Mouse (Mus musculus): Measurements from ENCODE around the gene Gm2431. TPM values are rescaled to one million over a fixed set of nuclear protein-coding genes. Genes with fewer than 3 reads are reported as not detected.

The Gm2431 gene
- polyA plus RNA-seq, 1 experiment: not detected

DNA sequence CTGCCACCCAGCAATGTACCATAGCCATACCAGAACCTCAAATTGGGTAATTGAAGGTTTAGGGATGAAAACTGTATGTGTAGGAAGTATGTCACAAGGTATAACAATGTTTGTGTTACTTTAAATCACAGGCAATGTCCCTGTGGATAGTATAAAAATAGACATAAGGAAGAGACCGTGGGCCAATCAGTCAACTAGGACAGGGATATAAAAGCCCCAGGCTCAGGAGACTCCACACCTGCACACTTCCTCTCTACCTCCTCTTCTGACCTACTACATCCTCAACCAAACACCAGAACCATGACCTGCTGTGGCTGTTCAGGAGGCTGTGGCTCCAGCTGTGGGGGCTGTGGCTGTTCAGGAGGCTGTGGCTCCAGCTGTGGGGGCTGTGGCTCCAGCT is 46.6 kb downstream of the Gm2431 start, which contains the start of gene Gm7579:
Gm7579 (plus strand) TSS at position 301 of the 400 bp plus-strand sequence.
- Histone ChIP-seq H3K4me1 (ENCODE audit: control insufficient read depth, insufficient read depth, low read length) (no peaks in the 10 kb centered on the region), H3K27ac (ENCODE audit: insufficient read depth, low read depth, low read length) (no peak within 1 kb of the TSS), H3K4me3 (ENCODE audit: insufficient read depth, low read length) (no peak within 1 kb of the TSS)
- TF ChIP-seq POLR2A (IDR thresholded peaks at IDR 0.05; ENCODE audit: borderline replicate concordance, low read depth, low read length): no peak
- TF ChIP-seq CTCF (IDR thresholded peaks at IDR 0.05; ENCODE audit: low read depth, low read length): no peak

Other genes starting within 250 kb of the Gm2431 start
- 29.5 and 37.0 TPM in 2 replicates for gene Mob2, start 197.3 kb downstream of the Gm2431 start, polyA plus RNA-seq (2012; ENCODE audit: insufficient read depth, insufficient read length, missing spikeins)
- gene Dusp8, start 162.5 kb downstream of the Gm2431 start, polyA plus RNA-seq (2012; ENCODE audit: insufficient read depth, insufficient read length, missing spikeins): 0.27 and 0.46 TPM in 2 replicates
- not detected in 2 replicates for gene Gm45618, start 137.6 kb downstream of the Gm2431 start, polyA plus RNA-seq (2012; ENCODE audit: insufficient read depth, insufficient read length, missing spikeins)
- not detected in 2 replicates for gene Gm39115, start 122.3 kb downstream of the Gm2431 start, polyA plus RNA-seq (2012; ENCODE audit: insufficient read depth, insufficient read length, missing spikeins)
- not detected in 2 replicates for gene Gm45337, start 113.7 kb downstream of the Gm2431 start, polyA plus RNA-seq (2012; ENCODE audit: insufficient read depth, insufficient read length, missing spikeins)
- not detected in 2 replicates for gene Gm29735, start 101.2 kb downstream of the Gm2431 start, polyA plus RNA-seq (2012; ENCODE audit: insufficient read depth, insufficient read length, missing spikeins)
- gene Gm4553, start 92.6 kb downstream of the Gm2431 start, polyA plus RNA-seq (2012; ENCODE audit: insufficient read depth, insufficient read length, missing spikeins): not detected in 2 replicates
- gene Krtap5-2, start 82.3 kb downstream of the Gm2431 start, polyA plus RNA-seq (2012; ENCODE audit: insufficient read depth, insufficient read length, missing spikeins): not detected in 2 replicates
- not detected in 2 replicates for gene Gm10153, start 68.0 kb downstream of the Gm2431 start, polyA plus RNA-seq (2012; ENCODE audit: insufficient read depth, insufficient read length, missing spikeins)
- not detected in 2 replicates for gene Krtap5-3, start 57.0 kb downstream of the Gm2431 start, polyA plus RNA-seq (2012; ENCODE audit: insufficient read depth, insufficient read length, missing spikeins)
- not detected in 2 replicates for gene Gm7579, start 46.5 kb downstream of the Gm2431 start, polyA plus RNA-seq (2012; ENCODE audit: insufficient read depth, insufficient read length, missing spikeins)
- gene Krtap5-5, start 28.4 kb downstream of the Gm2431 start, polyA plus RNA-seq (2012; ENCODE audit: insufficient read depth, insufficient read length, missing spikeins): not detected in 2 replicates
- not detected in 2 replicates for gene Gm40460, start 17.3 kb downstream of the Gm2431 start, polyA plus RNA-seq (2012; ENCODE audit: insufficient read depth, insufficient read length, missing spikeins)
- not detected in 2 replicates for gene Gm4559, start 16.0 kb upstream of the Gm2431 start, polyA plus RNA-seq (2012; ENCODE audit: insufficient read depth, insufficient read length, missing spikeins)
- gene Krtap5-1, start 38.8 kb upstream of the Gm2431 start, polyA plus RNA-seq (2012; ENCODE audit: insufficient read depth, insufficient read length, missing spikeins): not detected in 2 replicates
- not detected in 2 replicates for gene Krtap5-4, start 45.2 kb upstream of the Gm2431 start, polyA plus RNA-seq (2012; ENCODE audit: insufficient read depth, insufficient read length, missing spikeins)
- gene Ifitm10, start 115.4 kb upstream of the Gm2431 start, polyA plus RNA-seq (2012; ENCODE audit: insufficient read depth, insufficient read length, missing spikeins): 0.59 TPM in 1 of 2 replicates, not detected in the other
- 1.1 TPM in 1 of 2 replicates, not detected in the other for gene Gm49369, start 124.3 kb upstream of the Gm2431 start, polyA plus RNA-seq (2012; ENCODE audit: insufficient read depth, insufficient read length, missing spikeins)
- gene Ctsd, start 129.7 kb upstream of the Gm2431 start, polyA plus RNA-seq (2012; ENCODE audit: insufficient read depth, insufficient read length, missing spikeins): 2,800 and 3,060 TPM in 2 replicates
- 5.6 TPM in 2 replicates for gene Syt8, start 176.5 kb upstream of the Gm2431 start, polyA plus RNA-seq (2012; ENCODE audit: insufficient read depth, insufficient read length, missing spikeins)
- gene Tnni2, start 183.5 kb upstream of the Gm2431 start, polyA plus RNA-seq (2012; ENCODE audit: insufficient read depth, insufficient read length, missing spikeins): 10.2 and 13.8 TPM in 2 replicates
- gene Lsp1, start 202.5 kb upstream of the Gm2431 start, polyA plus RNA-seq (2012; ENCODE audit: insufficient read depth, insufficient read length, missing spikeins): 320 and 327 TPM in 2 replicates
- gene Tnnt3, start 240.5 kb upstream of the Gm2431 start, polyA plus RNA-seq (2012; ENCODE audit: insufficient read depth, insufficient read length, missing spikeins): 5.1 and 6.0 TPM in 2 replicates

Data from bone marrow macrophage, adult 2 months (primary cell).